Mouse (Mus musculus) layer of hippocampus, postnatal 14 days (tissue): ENCODE measurements at regions not wholly inside any gene's neighbourhood (a gene's known extent, or its start where the extent isn't known, plus 50 kb on each side); places are given as distances from the start of the nearest gene placed in this dataset.
"Not testable (repeated sequence)": the region's sequence is repeated elsewhere in the genome, so short reads cannot be mapped to it uniquely, and the experiment has no call there.

Experiments used
- DNase-seq, 2 experiments: peaks; one replicate each; pipeline ENCODE4 v3.0.0; 2021 to 2022; ENCODE audit warnings: low spot score in 2 of 2, mixed read lengths in 1 of 2

DNA sequence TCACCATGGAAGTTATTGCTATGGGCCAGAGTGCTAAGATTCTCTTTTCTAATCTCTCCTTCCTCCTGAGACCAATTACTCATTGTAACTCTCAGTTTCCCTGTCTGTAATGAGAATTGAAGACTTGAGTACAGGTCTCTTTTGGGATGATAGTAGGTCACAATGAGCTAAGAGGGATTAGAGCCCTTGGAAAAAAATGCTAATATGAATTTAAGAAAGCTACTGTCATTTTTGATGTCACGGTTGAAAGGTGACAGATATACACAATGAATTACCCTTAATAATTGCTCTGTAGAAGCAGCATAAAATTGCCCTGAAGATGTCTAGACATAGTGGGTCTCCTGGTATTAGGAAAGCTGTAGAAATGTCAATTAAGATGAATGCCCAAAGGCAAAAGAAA, 178.2 kb downstream of the Kcna4 start:
- DNase-seq, result no peak

DNA sequence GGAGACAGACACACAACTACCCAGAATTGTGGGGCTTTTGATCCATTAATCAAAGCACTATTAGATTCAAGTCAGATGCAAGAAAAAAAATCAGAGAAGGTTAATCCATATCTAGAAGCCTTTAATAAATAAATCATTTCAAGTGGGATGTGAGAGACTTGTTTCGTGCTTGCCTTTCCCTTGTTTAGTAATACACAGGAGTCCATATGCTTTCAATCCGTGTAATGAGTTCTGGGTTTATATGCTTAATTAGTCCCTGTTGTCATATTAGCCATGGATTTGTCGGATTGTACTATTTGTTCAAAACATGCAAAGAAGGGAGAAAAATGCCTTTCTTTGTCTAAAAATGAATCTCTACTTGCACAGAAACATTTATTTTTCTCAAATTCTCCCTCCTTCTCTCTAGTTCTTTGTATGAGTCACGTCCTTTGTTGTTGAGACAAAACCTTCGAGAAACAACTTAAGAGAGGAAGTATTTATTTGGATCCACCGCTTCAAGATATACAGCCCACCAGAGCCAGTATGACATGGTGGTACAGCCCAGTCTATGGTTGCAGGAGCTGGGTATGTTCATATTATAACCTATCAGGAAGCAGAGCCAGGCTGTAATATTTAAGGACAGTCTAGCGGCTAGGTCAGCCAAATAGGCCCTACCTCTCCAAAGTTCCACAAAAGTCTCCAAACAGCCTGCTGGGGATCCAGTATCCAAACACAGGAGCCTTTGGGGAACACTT, 213.4 kb downstream of the Kcna4 start:
- no peak for DNase-seq

DNA sequence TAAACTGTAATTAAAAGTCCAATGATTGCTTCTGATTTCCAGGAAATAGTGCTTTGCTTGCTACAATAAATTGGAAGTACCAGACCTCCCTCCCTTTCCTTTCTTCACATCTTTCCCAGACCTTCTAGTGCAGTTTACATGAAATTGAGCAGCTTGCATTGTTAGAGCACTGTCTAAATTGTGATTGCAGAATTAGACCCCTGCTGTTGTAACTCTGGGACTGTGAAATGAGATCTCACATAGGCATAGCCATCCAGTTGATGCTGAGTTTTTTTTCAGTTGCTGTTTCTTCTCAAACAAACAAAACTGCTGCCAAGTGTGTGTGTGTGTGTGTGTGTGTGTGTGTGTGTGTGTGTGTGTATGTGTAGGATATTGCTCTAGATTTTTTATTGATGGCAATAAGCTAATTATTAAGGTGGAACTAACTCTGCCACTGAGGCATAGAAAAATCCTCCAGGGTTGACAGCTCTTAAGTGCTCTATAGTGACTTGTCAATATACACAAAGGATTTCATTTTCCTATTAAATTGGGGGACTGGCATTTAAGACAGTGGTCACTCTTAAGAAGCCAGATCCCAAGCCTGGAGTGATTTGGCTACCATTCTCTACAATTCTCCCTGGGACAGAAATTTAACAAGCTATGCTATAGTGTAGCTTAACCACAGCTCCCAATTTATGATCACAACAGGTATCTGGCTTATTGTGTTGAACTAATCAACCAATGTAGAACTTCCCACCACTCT, 217.2 kb downstream of the Kcna4 start:
- DNase-seq, result no peak

DNA sequence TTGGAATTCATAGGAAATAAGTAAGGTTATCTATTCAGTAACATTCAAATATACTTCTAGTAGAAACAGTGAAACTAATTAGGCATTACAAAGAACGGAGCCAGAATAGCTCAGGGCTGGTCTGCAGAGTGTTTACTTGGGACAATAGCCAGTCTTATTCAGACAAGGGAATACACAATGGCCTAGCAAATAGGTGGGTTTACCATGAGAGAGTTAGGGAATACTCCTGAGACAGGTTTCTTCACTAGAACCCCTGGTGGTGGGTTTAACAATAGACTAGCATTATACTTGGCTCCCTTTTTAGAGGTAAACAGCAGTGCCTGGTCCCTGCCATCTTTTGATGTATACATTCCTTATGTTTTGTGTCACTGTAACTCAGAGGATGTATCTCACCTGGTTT, 225.0 kb downstream of the Kcna4 start:
- DNase-seq, result not testable (repeated sequence)

DNA sequence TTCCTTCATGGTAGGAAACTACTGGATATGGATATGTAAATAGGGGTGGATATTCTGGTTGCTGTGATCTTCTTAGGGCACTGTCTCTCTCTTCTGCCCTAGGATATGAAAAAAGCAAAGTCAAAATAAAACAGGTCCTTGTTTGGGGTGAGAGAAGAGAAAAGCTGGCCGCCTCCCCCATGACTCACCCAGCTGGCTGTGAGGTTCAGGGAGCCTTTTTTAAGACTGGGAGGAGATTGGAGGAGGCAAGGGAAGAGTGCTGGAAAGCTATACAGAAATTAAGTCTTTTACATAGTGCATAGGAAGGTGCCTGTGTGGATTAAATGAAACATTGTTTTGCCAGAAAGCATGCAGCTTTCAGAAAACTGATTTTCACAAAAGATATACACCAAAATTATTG, 227.7 kb downstream of the Kcna4 start:
- DNase-seq, result no peak

DNA sequence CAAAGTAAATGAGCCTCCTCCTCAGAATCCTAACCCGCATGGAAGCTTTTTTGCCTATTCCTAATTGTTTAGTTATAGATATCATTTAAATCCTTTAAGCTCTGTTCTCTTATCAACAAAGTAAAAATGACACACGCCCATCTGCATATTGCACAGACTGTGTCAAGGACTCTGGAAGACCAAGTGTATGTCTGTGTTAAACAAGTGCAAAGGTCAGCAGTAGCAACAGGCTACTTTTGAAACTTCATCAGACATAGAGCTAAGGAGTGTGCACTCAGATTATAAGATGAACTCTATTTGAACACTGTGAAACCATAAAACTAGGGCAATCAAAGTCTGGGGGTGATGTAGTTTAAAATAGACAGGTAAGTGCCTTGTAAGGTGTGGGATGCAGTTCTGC, 228.3 kb downstream of the Kcna4 start:
- no peak for DNase-seq

DNA sequence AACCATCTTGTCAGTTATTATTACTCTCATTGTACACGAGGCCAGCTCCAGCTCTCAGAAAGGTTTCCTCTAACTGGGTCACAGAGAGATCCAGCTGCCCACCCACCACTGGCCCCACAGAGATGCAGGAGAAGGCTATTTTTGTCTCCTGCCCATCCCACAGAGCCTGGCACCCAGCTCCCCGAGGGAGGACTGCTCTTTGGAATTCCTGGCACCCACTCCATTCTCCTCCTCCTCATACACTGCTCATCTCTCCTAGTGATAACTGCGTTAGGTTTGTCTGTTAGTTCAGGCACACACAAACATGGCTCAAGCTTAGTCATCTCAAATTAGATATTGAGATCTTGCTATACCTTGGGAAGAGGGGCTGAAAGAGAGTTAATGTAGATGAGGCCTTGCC, 228.9 kb downstream of the Kcna4 start:
- DNase-seq, result peak; percentile 30 to 50

DNA sequence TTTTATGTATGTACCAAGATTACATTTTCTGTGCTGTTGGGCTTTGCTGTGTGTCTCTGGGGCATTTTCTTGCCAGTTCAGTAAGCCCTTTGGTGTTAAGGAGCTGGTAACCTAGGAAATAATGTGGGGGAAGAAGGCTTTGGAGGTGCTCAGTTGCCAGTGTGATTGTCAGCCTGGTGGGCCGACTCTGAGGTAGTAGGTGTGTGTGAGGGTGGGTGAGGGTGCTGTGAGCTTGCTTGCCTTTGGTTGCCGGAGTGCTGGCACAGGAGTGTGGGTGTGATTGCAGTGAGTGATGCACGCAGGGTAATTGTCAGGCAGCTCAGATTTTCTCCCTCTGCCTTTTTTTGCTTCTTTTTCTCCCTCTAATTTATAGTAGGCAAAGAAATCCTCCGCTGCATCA, 229.3 kb downstream of the Kcna4 start:
- DNase-seq, result peak; percentile 25 to 38

DNA sequence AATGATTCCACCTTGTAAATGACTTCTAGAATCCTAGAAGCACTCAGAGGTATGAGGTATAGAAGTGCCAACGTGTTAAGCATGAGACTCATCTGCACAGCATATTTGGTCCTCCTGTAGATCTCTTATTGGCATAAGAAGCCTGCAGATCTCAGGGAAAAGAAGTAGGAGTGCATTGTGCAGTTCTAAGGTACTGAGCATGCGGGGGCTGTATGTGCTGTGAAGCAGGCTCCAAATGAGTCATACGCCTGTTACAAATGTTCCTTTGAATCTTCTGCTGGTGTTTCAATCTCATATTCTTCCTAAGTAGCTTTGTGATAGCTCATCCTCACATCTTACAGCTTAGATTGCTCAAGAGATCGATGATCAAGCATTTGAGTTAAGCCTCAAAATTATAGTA, 252.7 kb downstream of the Kcna4 start:
- DNase-seq, result peak in 1 of 2 experiments; percentile 24

DNA sequence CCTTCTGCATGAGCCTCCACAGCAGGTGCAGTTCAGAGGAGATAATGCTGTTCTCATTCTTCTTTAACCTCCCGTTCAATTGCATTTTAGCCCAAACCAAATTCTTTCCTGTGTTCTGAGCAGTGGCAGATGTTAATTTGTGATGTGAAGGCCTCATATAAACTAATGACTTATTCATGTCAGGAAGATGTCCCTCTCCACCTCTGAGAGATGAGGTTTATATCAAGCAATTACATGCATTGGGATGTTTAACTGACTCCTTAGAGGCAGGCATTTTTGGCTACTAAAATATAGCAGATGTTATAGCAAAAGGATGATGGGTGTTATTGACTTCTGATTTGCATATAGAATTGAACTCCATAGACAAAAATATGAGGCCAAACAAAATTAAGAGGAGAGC, 262.1 kb downstream of the Kcna4 start:
- no peak for DNase-seq

DNA sequence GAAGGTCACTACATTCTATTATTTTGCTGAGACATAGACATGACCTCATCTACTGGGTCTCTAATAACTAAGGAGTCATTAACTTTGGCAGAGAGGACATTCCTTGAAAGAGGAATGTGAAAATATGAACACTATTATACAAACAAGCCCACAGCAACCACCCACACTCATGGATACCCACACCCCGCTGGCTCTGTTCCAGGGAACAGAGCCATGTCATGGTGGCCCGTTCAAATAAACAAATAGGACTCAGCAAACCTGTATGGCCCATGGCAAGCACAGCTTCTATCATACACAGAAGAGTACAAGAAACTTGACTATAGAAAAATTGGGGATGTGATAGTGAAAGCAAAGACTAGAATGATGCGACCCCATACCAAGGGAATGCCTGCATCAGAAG, 265.8 kb downstream of the Kcna4 start:
- no peak for DNase-seq

DNA sequence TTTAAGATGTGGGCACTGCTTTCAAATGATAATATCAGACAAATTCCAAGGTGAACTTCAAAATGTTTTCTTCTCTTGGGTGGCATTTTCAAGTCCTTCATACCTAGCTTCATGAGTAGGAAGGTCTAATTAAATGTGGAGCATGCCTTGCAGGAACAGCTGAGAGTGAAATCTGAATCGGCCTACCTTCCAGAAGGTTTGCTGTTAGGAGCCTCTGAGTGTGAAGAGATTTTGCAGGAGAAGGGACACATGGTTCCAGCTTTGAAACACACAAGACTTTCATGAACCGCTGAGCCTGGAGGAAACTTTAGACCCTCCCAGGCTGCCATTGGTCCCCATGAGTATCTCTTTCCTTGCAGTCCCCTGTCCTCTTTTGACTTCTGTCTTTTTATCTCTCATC, 279.2 kb downstream of the Kcna4 start:
- no peak for DNase-seq

DNA sequence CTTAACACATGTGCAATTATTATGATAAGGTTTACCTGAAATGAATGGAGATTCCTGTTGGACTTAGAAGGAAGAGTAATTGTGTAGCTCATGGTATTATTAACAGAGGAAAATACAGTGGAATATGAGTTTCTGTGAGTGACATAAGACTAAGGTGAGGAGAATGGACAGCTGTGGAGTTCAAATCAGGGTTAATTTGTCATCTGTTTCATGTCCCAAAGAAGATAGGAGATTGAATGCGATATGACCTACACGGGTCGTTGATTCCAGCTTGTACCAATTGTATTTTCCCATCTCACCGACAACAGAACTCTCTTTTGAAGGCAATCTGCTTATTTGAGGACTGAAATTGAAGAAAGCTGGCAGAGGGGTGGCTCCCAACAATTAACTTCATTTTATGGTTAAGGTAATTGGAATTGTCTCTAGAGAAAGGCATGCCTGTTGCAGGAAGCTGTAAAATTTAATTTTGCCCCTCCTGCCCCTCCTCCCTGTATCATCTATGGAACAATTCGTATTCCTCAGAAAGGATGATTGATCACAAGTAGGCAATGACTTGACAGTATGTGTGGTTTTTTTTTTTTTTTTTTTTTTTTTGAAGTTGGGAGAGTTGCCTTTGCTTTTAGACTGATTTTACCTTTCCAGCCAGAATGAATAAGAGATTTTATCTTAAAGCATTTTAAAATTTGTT, 319.6 kb downstream of the Kcna4 start:
- DNase-seq, result no peak

DNA sequence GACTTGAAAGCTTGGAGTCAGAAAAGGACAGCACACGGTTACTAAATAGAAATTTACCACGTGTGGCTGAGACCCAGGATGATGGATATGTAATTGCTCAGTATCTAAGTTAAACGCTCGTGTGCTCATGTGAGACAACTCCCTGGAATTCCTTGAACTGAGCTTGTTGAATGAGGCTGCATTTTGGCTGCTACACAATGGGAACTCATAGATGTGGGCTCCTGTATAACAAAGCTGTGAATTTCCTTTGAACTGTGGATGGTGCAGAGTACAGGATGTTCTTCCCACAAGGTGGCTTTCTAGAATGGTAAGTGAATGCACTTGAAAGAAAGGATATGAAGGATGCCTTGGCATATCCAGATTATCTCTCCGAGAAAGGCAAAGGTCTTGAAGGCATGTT, 321.4 kb downstream of the Kcna4 start:
- no peak for DNase-seq

DNA sequence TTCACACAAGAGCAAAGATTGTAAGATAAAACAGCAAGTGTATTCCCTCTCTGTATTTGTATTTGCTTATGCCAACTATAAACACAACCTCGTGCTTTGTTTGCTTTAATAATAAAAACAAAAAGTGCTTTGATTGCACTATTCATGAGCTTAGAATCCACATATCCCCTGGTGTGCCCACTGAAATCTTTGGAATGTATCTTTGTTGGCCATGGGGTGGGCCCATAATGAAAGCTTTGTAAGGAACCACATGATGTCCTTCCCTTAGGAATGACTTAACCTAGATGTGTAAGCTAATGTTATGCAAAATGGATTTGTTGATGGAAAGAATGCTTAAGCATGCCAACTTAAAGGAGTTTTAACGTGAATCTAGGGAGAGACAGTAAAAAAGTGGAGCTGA, 321.8 kb downstream of the Kcna4 start:
- DNase-seq, result no peak

DNA sequence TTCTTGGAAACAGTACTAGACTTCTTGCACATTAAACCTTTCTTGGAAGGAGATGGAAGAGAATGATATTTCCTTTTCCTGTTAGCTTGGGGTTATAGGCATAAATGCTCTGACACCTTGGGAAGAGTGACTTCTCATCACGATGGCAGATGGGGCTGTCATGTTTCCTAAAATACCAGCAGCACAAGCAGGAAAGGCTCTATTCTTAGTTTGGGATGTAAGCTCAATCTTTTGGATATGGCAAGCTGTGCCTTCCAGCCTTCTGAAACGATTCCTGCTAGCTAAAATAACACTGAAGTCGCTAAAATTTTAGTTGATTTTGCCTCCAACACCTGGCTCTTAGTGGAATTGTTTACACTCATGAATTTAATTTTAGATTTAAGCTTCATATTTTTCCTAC, 324.3 kb downstream of the Kcna4 start:
- peak; percentile 6 to 36 for DNase-seq

DNA sequence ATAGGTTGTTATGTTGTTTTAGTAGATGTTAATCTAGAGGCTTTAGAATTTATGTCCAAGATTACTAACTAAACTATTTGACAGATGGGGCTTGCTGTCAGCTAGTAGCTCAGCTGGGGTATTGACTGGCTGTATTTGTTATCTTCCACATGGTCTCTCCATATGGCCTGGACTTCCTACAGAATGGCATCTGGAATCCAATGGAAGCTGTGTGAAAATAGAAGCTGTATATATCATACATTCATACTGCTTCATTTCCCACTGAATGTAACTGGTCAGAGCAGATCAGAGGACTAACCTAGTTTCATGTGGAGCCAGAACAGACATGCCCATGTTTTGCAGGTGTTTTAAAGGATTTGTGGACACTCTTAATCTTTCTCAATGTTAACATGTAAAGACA, 337.0 kb downstream of the Kcna4 start:
- peak in 1 of 2 experiments; percentile 12 for DNase-seq

DNA sequence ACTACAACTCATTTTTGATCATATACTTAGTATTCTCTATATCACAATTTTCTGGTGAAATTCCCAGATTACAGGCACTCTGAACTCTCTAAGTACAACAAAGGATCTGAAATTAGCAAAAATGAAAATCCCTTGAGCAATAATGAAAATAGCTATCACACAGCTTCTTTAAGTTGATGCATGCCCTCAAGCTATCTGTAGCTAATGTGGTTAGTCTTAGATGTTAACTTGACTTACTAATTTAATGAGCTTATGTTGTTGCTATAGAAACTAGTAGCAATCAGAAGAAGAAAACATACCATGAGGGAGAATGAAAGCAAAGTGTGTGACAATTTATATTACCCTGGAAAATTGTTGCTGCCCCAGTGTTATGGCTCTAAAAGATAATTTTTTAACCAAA, 368.7 kb downstream of the Kcna4 start:
- DNase-seq, result no peak
